Mouse (Mus musculus) layer of hippocampus, adult 2 months (tissue): ENCODE measurements at regions not wholly inside any gene's neighbourhood (a gene's known extent, or its start where the extent isn't known, plus 50 kb on each side); places are given as distances from the start of the nearest gene placed in this dataset.

Experiments used
- DNase-seq, 2 experiments: peaks; one replicate each; pipeline ENCODE4 v3.0.0; 2022; ENCODE audit warnings: low spot score in 2 of 2
- H3K27ac ChIP-seq: fragments of 200-600 bp; 2 replicates; pipeline ENCODE4 v1.8.1; 2022
- H3K4me3 ChIP-seq: fragments of 200-600 bp; 2 replicates; pipeline ENCODE4 v1.8.1; 2022; ENCODE audit warnings: mild to moderate bottlenecking
- CTCF ChIP-seq: fragments of 200-600 bp; conservative IDR thresholded peaks from 2 replicates; pipeline ENCODE4 v1.8.1; 2022; ENCODE audit warnings: antibody characterized with exemption, mild to moderate bottlenecking, moderate library complexity

GRCm38 (mm10) chr13:38733246-38733645, 74.4 kb upstream of the Eef1e1 start:
- H3K27ac ChIP-seq: no peak overlapping the region
- TF ChIP-seq CTCF: no peak
- no peak for DNase-seq

GRCm38 (mm10) chr13:38725452-38725851, 66.6 kb upstream of the Eef1e1 start:
- TF ChIP-seq CTCF: no peak
- no peak for DNase-seq
- Histone ChIP-seq H3K27ac (no peak overlapping the region), H3K4me3 (no peak overlapping the region)

More at GRCm38 (mm10) chr13:38733246-38733645, 74.4 kb upstream of the Eef1e1 start:
- H3K4me3 ChIP-seq: no peak overlapping the region

- DNase-seq: no peak
- H3K27ac ChIP-seq: no peak overlapping the region
- H3K4me3 ChIP-seq: no peak overlapping the region
- no peak for TF ChIP-seq CTCF
Measured at GRCm38 (mm10) chr13:38721166-38721565, 62.3 kb upstream of the Eef1e1 start.

GRCm38 (mm10) chr13:38714838-38715237, 56.0 kb upstream of the Eef1e1 start:
- H3K4me3 ChIP-seq: no peak overlapping the region
- no peak for TF ChIP-seq CTCF
- no peak overlapping the region for H3K27ac ChIP-seq
- DNase-seq: no peak
